ENCODE assay signal across 8 mouse cellular contexts in genomic region chr13:95524674-95525491, GRCm38 (mm10). TPM values are rescaled to one million over a fixed set of nuclear protein-coding genes. Genes with fewer than 3 reads are reported as not detected.
DNase-seq lines count a peak whose midpoint lies in the region; ATAC-seq and TF ChIP-seq lines count a peak whose summit lies in the region.

Gene F2rl1 (minus strand): TSS chr13:95525227.

- H3K4me2 ChIP-seq in lung, postnatal 0 days (replicated peaks; ENCODE audit: low read depth, low read length) = peak within 1 kb of the TSS; percentile 95

- H3K4me1 ChIP-seq in heart, embryonic 10.5 days = peaks cover 13% of the 10 kb centered on the region
- H3K4me1 ChIP-seq in lung, postnatal 0 days (ENCODE audit: insufficient read depth, low read depth, low read length) = no peaks in the 10 kb centered on the region; the same call in 1 of the 2 replicates

- TF ChIP-seq CTCF in lung, postnatal 0 days (IDR thresholded peaks at IDR 0.05) = no peak

- H3K9me3 ChIP-seq in heart, embryonic 10.5 days = no peaks in the 10 kb centered on the region
- H3K9me3 ChIP-seq in lung, postnatal 0 days (ENCODE audit: low read length) = no peaks in the 10 kb centered on the region

- peak within 1 kb of the TSS; percentile 62 for H3K4me3 ChIP-seq in heart, embryonic 10.5 days
- H3K4me3 ChIP-seq in lung, postnatal 0 days (ENCODE audit: low read depth, low read length) = peak within 1 kb of the TSS; percentile 55

- under 1% methylated on average over 54 of the region's 54 CpGs for WGBS in heart, embryonic 10.5 days
- 2% methylated on average over 54 of the region's 54 CpGs for WGBS in lung, postnatal 0 days

- H3K9ac ChIP-seq in lung, postnatal 0 days (replicated peaks; ENCODE audit: low read depth) = peak within 1 kb of the TSS; percentile 58

- ATAC-seq in lung, postnatal 0 days = peak; percentile 94

- peaks cover 55% of the 10 kb centered on the region for H3K27me3 ChIP-seq in heart, embryonic 10.5 days (ENCODE audit: insufficient read depth, poor library complexity, severe bottlenecking)
- H3K27me3 ChIP-seq in lung, postnatal 0 days (replicated peaks; ENCODE audit: insufficient read depth, low read length) = 0 out of 2 replicates have a peak, but pooled peaks cover 10% of the 10 kb centered on the region

- TF ChIP-seq EP300 in lung, postnatal 0 days (IDR thresholded peaks at IDR 0.05) = no peak

- peak; percentile 33 for DNase-seq in adrenal gland, adult 2 months
- DNase-seq in adrenal gland, adult 8-10 months = no peak
- peak; percentile 47 to 71 for DNase-seq in cerebellum, postnatal 25 days
- DNase-seq in heart, embryonic 10.5 days (ENCODE audit: low spot score) = no peak
- peak; percentile 95 for DNase-seq in kidney, adult 9 months
- peak; percentile 93 for DNase-seq in lung, postnatal 0 days (ENCODE audit: low spot score)
- DNase-seq in ovary, postnatal 14 days (ENCODE audit: low spot score) = peak; percentile 65
- no peak for DNase-seq in layer of hippocampus, postnatal 10 days (ENCODE audit: low spot score in 2 of 2)

- no peaks in the 10 kb centered on the region for H3K36me3 ChIP-seq in heart, embryonic 10.5 days
- H3K36me3 ChIP-seq in lung, postnatal 0 days (ENCODE audit: insufficient read depth, low read length) = no peaks in the 10 kb centered on the region

- peak within 1 kb of the TSS; percentile 69 for H3K27ac ChIP-seq in heart, embryonic 10.5 days
- H3K27ac ChIP-seq in lung, postnatal 0 days (ENCODE audit: low read length) = peak within 1 kb of the TSS; percentile 87

RNA-seq across cellular contexts. Expression of gene F2rl1, which starts in this region (rescaled TPM):
- under 1 TPM; 0.17 to 0.20 TPM for total RNA-seq in adrenal gland, adult 2 months (2021)
- 0.12 and 0.28 TPM in 2 replicates for polyA plus RNA-seq in adrenal gland, adult 2 months (2012; rRNA removed)
- total RNA-seq in adrenal gland, adult 8-10 months (2022) = under 1 TPM in 3 of 4 experiments, not detected in 1; 0.10 to 0.17 (median 0.15) TPM
- polyA plus RNA-seq in heart, embryonic 10.5 days (2016; fragmentation: Nextera tagmentation; extraction: Ambion mirVana) = 0.23 TPM in 1 of 2 replicates, not detected in the other
- 4.3 and 5.6 TPM in 2 replicates for polyA plus RNA-seq in lung, postnatal 0 days (2015; fragmentation: Nextera tagmentation; extraction: Ambion mirVana)
- total RNA-seq in layer of hippocampus, postnatal 10 days (2021) = under 1 TPM; 0.16 to 0.31 TPM

Comparison
In these comparisons a context has a peak if more than half of its experiments do, and no peak if none do; other contexts are left out.
1. Peak in DNase-seq in adrenal gland, adult 2 months; RNA of the gene not detected or under 1 TPM.
2. DNase-seq: peak in cerebellum, postnatal 25 days (2 of 2), kidney, adult 9 months (single experiment), lung, postnatal 0 days (single experiment) and ovary, postnatal 14 days (single experiment); none in adrenal gland, adult 8-10 months (single experiment), heart, embryonic 10.5 days (single experiment) and layer of hippocampus, postnatal 10 days (0 of 2).